Mouse (Mus musculus): Measurements from ENCODE around the gene Zbtb16. TPM values are rescaled to one million over a fixed set of nuclear protein-coding genes. Genes with fewer than 3 reads are reported as not detected.

Zbtb16 gene
- total and polyA plus RNA-seq, 2 experiments = 7.2 to 24.2 TPM

GRCm38 (mm10) chr9:48725161-48725560, 110.9 kb downstream of the Zbtb16 start:
- Histone ChIP-seq H3K9ac (ENCODE audit: low read depth, low read length) (no peak overlapping the region), H3K79me2 (ENCODE audit: control insufficient read depth, insufficient read depth, low read length) (peaks cover 24% of the 10 kb centered on the region; the same call in 1 of the 2 replicates), H3K36me3 (ENCODE audit: control insufficient read depth, insufficient read depth, low read length) (no peaks in the 10 kb centered on the region), H3K4me1 (ENCODE audit: control insufficient read depth, insufficient read depth, low read length) (peaks cover 38% of the 10 kb centered on the region), H3K27me3 (ENCODE audit: control insufficient read depth, insufficient read depth, low read length) (no peaks in the 10 kb centered on the region), H3K4me3 (ENCODE audit: insufficient read depth, low read depth, low read length) (no peak overlapping the region), H3K27ac (replicated peaks; ENCODE audit: insufficient read depth, low read depth, low read length) (peak overlapping the region; percentile 37; the same call in 1 of the 2 replicates)
- TF ChIP-seq CTCF (IDR thresholded peaks at IDR 0.05; ENCODE audit: low read depth, low read length) (no peak), POLR2A (IDR thresholded peaks at IDR 0.05; ENCODE audit: extremely low read depth, insufficient read depth, low read length) (no peak)
- DNase-seq (ENCODE audit: extremely low read depth, low read depth, low spot score) = no peak
- 95% methylated on average over 6 of the region's 6 CpGs for WGBS

- WGBS = 80% methylated on average over 3 of the region's 3 CpGs
- TF ChIP-seq CTCF (IDR thresholded peaks at IDR 0.05; ENCODE audit: low read depth, low read length) (no peak), POLR2A (IDR thresholded peaks at IDR 0.05; ENCODE audit: extremely low read depth, insufficient read depth, low read length) (no peak)
- peak overlapping the region; percentile 61 for H3K27ac ChIP-seq (replicated peaks; ENCODE audit: insufficient read depth, low read depth, low read length)
- H3K36me3 ChIP-seq (ENCODE audit: control insufficient read depth, insufficient read depth, low read length) = no peaks in the 10 kb centered on the region
- H3K4me3 ChIP-seq (ENCODE audit: insufficient read depth, low read depth, low read length) = no peak overlapping the region
- no peaks in the 10 kb centered on the region for H3K27me3 ChIP-seq (ENCODE audit: control insufficient read depth, insufficient read depth, low read length)
- peaks cover 34% of the 10 kb centered on the region for H3K4me1 ChIP-seq (ENCODE audit: control insufficient read depth, insufficient read depth, low read length)
- H3K9ac ChIP-seq (ENCODE audit: low read depth, low read length) = no peak overlapping the region; the same call in 1 of the 2 replicates
- peaks cover 27% of the 10 kb centered on the region; the same call in 1 of the 2 replicates for H3K79me2 ChIP-seq (ENCODE audit: control insufficient read depth, insufficient read depth, low read length)
- DNase-seq (ENCODE audit: extremely low read depth, low read depth, low spot score) = no peak
Measured at GRCm38 (mm10) chr9:48724733-48725132, 111.3 kb downstream of the Zbtb16 start.

GRCm38 (mm10) chr9:48723511-48724304, 112.3 kb downstream of the Zbtb16 start:
- peak; percentile 99 for DNase-seq (ENCODE audit: extremely low read depth, low read depth, low spot score)

GRCm38 (mm10) chr9:48723025-48723424, 113.0 kb downstream of the Zbtb16 start:
- no peak for TF ChIP-seq POLR2A (IDR thresholded peaks at IDR 0.05; ENCODE audit: extremely low read depth, insufficient read depth, low read length)
- no peak for TF ChIP-seq CTCF (IDR thresholded peaks at IDR 0.05; ENCODE audit: low read depth, low read length)
- peak overlapping the region; percentile 56 for H3K9ac ChIP-seq (ENCODE audit: low read depth, low read length)
- 32% methylated on average over 3 of the region's 3 CpGs for WGBS

More at GRCm38 (mm10) chr9:48723511-48724304, 112.3 kb downstream of the Zbtb16 start:
- Histone ChIP-seq H3K4me1 (ENCODE audit: control insufficient read depth, insufficient read depth, low read length) (peaks cover 31% of the 10 kb centered on the region), H3K9ac (ENCODE audit: low read depth, low read length) (peak overlapping the region; percentile 74), H3K27me3 (ENCODE audit: control insufficient read depth, insufficient read depth, low read length) (no peaks in the 10 kb centered on the region), H3K27ac (replicated peaks; ENCODE audit: insufficient read depth, low read depth, low read length) (peak overlapping the region; percentile 98), H3K36me3 (ENCODE audit: control insufficient read depth, insufficient read depth, low read length) (peaks cover 4% of the 10 kb centered on the region; the same call in 1 of the 2 replicates), H3K4me3 (ENCODE audit: insufficient read depth, low read depth, low read length) (no peak overlapping the region), H3K79me2 (ENCODE audit: control insufficient read depth, insufficient read depth, low read length) (peaks cover 23% of the 10 kb centered on the region; the same call in 1 of the 2 replicates)
- TF ChIP-seq CTCF (IDR thresholded peaks at IDR 0.05; ENCODE audit: low read depth, low read length) (no peak), POLR2A (IDR thresholded peaks at IDR 0.05; ENCODE audit: extremely low read depth, insufficient read depth, low read length) (no peak)
- 10% methylated on average over 10 of the region's 10 CpGs for WGBS

GRCm38 (mm10) chr9:48722261-48722920, 113.6 kb downstream of the Zbtb16 start:
- H3K4me1 ChIP-seq (ENCODE audit: control insufficient read depth, insufficient read depth, low read length) = peaks cover 30% of the 10 kb centered on the region
- H3K36me3 ChIP-seq (ENCODE audit: control insufficient read depth, insufficient read depth, low read length) = peaks cover 7% of the 10 kb centered on the region; the same call in 1 of the 2 replicates
- no peaks in the 10 kb centered on the region for H3K27me3 ChIP-seq (ENCODE audit: control insufficient read depth, insufficient read depth, low read length)
- no peak for DNase-seq (ENCODE audit: extremely low read depth, low read depth, low spot score)
- TF ChIP-seq POLR2A (IDR thresholded peaks at IDR 0.05; ENCODE audit: extremely low read depth, insufficient read depth, low read length) (no peak), CTCF (IDR thresholded peaks at IDR 0.05; ENCODE audit: low read depth, low read length) (no peak)
- H3K27ac ChIP-seq (replicated peaks; ENCODE audit: insufficient read depth, low read depth, low read length) = peak overlapping the region; percentile 98
- no peak overlapping the region for H3K4me3 ChIP-seq (ENCODE audit: insufficient read depth, low read depth, low read length)
- peak overlapping the region; percentile 56; the same call in 1 of the 2 replicates for H3K9ac ChIP-seq (ENCODE audit: low read depth, low read length)
- peaks cover 20% of the 10 kb centered on the region; the same call in 1 of the 2 replicates for H3K79me2 ChIP-seq (ENCODE audit: control insufficient read depth, insufficient read depth, low read length)
- 84% methylated on average over 3 of the region's 3 CpGs for WGBS

More at GRCm38 (mm10) chr9:48723025-48723424, 113.0 kb downstream of the Zbtb16 start:
- DNase-seq (ENCODE audit: extremely low read depth, low read depth, low spot score) = no peak
- Histone ChIP-seq H3K4me1 (ENCODE audit: control insufficient read depth, insufficient read depth, low read length) (peaks cover 30% of the 10 kb centered on the region), H3K4me3 (ENCODE audit: insufficient read depth, low read depth, low read length) (no peak overlapping the region), H3K27me3 (ENCODE audit: control insufficient read depth, insufficient read depth, low read length) (no peaks in the 10 kb centered on the region), H3K27ac (replicated peaks; ENCODE audit: insufficient read depth, low read depth, low read length) (peak overlapping the region; percentile 98), H3K79me2 (ENCODE audit: control insufficient read depth, insufficient read depth, low read length) (peaks cover 20% of the 10 kb centered on the region; the same call in 1 of the 2 replicates), H3K36me3 (ENCODE audit: control insufficient read depth, insufficient read depth, low read length) (peaks cover 7% of the 10 kb centered on the region; the same call in 1 of the 2 replicates)
